Mouse (Mus musculus): Measurements from ENCODE around the gene Fcgrt. TPM values are rescaled to one million over a fixed set of nuclear protein-coding genes. Genes with fewer than 3 reads are reported as not detected.
A peak's percentile ranks its signal among the peaks of the same experiment; 100 is the strongest.
"Not testable (repeated sequence)": the region's sequence is repeated elsewhere in the genome, so short reads cannot be mapped to it uniquely, and the experiment has no call there.

Gene Fcgrt
- total RNA-seq, 2 experiments from 2014 or later: 33.6 to 38.5 TPM

GRCm38 (mm10) chr7:45100046-45100445, 3.6 kb downstream of the Fcgrt start:
- no peak for DNase-seq
- intact Hi-C loops (cut with DNase I): no loop called here
- no peak for TF ChIP-seq CTCF (IDR thresholded peaks at IDR 0.05)
- Histone ChIP-seq H3K4me3 (peak overlapping the region; percentile 72), H3K27ac (peak overlapping the region; percentile 49)

GRCm38 (mm10) chr7:45098541-45099240, 5.0 kb downstream of the Fcgrt start:
- Histone ChIP-seq H3K4me3 (no peak overlapping the region), H3K27ac (no peak overlapping the region)
- intact Hi-C loops (cut with DNase I): no loop called here
- DNase-seq: no peak
- TF ChIP-seq CTCF (IDR thresholded peaks at IDR 0.05): peak; percentile 47

GRCm38 (mm10) chr7:45097479-45097878, 6.2 kb downstream of the Fcgrt start:
- intact Hi-C loops (cut with DNase I): no loop called here
- DNase-seq: no peak
- no peak for TF ChIP-seq CTCF (IDR thresholded peaks at IDR 0.05)
- Histone ChIP-seq H3K27ac (peak overlapping the region; percentile 56), H3K4me3 (no peak overlapping the region)

GRCm38 (mm10) chr7:45095965-45096364, 7.7 kb downstream of the Fcgrt start:
- H3K4me3 ChIP-seq; H3K27ac ChIP-seq; DNase-seq; intact Hi-C loops (cut with DNase I): not testable (repeated sequence)

- intact Hi-C loops (cut with DNase I): no loop called here
- TF ChIP-seq CTCF (IDR thresholded peaks at IDR 0.05): no peak
- DNase-seq: peak; percentile 56
Measured at GRCm38 (mm10) chr7:45095367-45095766, 8.3 kb downstream of the Fcgrt start.

GRCm38 (mm10) chr7:45094121-45094520, 9.5 kb downstream of the Fcgrt start:
- intact Hi-C loops (cut with DNase I): no loop called here
- Histone ChIP-seq H3K27ac (0 out of 2 replicates have a peak overlapping the region, but pooled peaks have one; percentile 12), H3K4me3 (no peak overlapping the region)
- TF ChIP-seq CTCF (IDR thresholded peaks at IDR 0.05): no peak
- no peak for DNase-seq

More at GRCm38 (mm10) chr7:45095367-45095766, 8.3 kb downstream of the Fcgrt start:
- Histone ChIP-seq H3K27ac (peak overlapping the region; percentile 62; the same call in 1 of the 2 replicates), H3K4me3 (no peak overlapping the region)

- H3K4me3 ChIP-seq: no peak overlapping the region
- 0 out of 2 replicates have a peak overlapping the region, but pooled peaks have one; percentile 12 for H3K27ac ChIP-seq
- TF ChIP-seq CTCF (IDR thresholded peaks at IDR 0.05): no peak
- DNase-seq: no peak
- intact Hi-C loops (cut with DNase I): no loop called here
Measured at GRCm38 (mm10) chr7:45093516-45093905, 10.1 kb downstream of the Fcgrt start.

GRCm38 (mm10) chr7:45092828-45093515, 10.7 kb downstream of the Fcgrt start:
- H3K4me3 ChIP-seq: no peak overlapping the region
- DNase-seq: no peak
- H3K27ac ChIP-seq: peak overlapping the region; percentile 46; the same call in 1 of the 2 replicates
- intact Hi-C loops (cut with DNase I): no loop called here
- no peak for TF ChIP-seq CTCF (IDR thresholded peaks at IDR 0.05)

- peak within 1 kb of the TSS; percentile 82 for H3K27ac ChIP-seq
- DNase-seq: peak; percentile 90
- no peak for TF ChIP-seq CTCF (IDR thresholded peaks at IDR 0.05)
- intact Hi-C loops (cut with DNase I): no loop called here
- H3K4me3 ChIP-seq: peak within 1 kb of the TSS; percentile 71
Measured at GRCm38 (mm10) chr7:45092048-45092447, 11.6 kb downstream of the Fcgrt start, which contains the start of gene Rcn3. TSS of gene Rcn3 (minus strand) at chr7:45092221.

- peak overlapping the region; percentile 82 for H3K27ac ChIP-seq
- TF ChIP-seq CTCF (IDR thresholded peaks at IDR 0.05): no peak
- peak; percentile 51 for DNase-seq
- H3K4me3 ChIP-seq: peak overlapping the region; percentile 71
- intact Hi-C loops (cut with DNase I): no loop called here
Measured at GRCm38 (mm10) chr7:45091001-45091990, 12.4 kb downstream of the Fcgrt start.

- Histone ChIP-seq H3K27ac (peak overlapping the region; percentile 82), H3K4me3 (peak overlapping the region; percentile 71)
- intact Hi-C loops (cut with DNase I): no loop called here
- TF ChIP-seq CTCF (IDR thresholded peaks at IDR 0.05): no peak
- DNase-seq: no peak
Measured at GRCm38 (mm10) chr7:45090251-45090977, 13.2 kb downstream of the Fcgrt start.

- Histone ChIP-seq H3K4me3 (no peak overlapping the region), H3K27ac (no peak overlapping the region)
- DNase-seq: no peak
- intact Hi-C loops (cut with DNase I): no loop called here
- TF ChIP-seq CTCF (IDR thresholded peaks at IDR 0.05): no peak
Measured at GRCm38 (mm10) chr7:45088597-45088996, 15.1 kb downstream of the Fcgrt start.

All from gastrocnemius, adult 2 months (tissue).